Mouse (Mus musculus) CH12.LX (cell line): ENCODE results near the gene Gpr183. TPM values are rescaled to one million over a fixed set of nuclear protein-coding genes. Genes with fewer than 3 reads are reported as not detected.
A peak's percentile ranks its signal among the peaks of the same experiment; 100 is the strongest.

Experiments
- DNase-seq: peaks from one replicate; pipeline ENCODE4 v3.0.0-alpha.2; 2013; ENCODE audit errors: extremely low read depth
- H3K27ac ChIP-seq: 2 replicates; pipeline ENCODE4 v1.5.1; 2012; ENCODE audit warnings: low read depth, mild to moderate bottlenecking, control low read depth, moderate library complexity; ENCODE audit not compliant: insufficient read depth
- H3K27me3 ChIP-seq: replicated peaks from 2 replicates; pipeline ENCODE3; 2012; ENCODE audit warnings: inconsistent platforms
- H3K36me3 ChIP-seq, 2 experiments: replicated peaks in 1 of 2; 2 replicates each; pipeline versions ENCODE3 to v1.6.1; 2012; ENCODE audit warnings: inconsistent platforms in 1 of 2, low read length in 1 of 2, mild to moderate bottlenecking in 1 of 2, mixed read lengths in 1 of 2, moderate library complexity in 1 of 2; ENCODE audit not compliant: control insufficient read depth in 1 of 2, insufficient read depth in 1 of 2
- H3K4me1 ChIP-seq, 2 experiments: 2 replicates each; pipeline ENCODE4 v1.6.1; 2012; ENCODE audit warnings: inconsistent platforms in 1 of 2, moderate library complexity in 1 of 2; ENCODE audit not compliant: insufficient read depth in 2 of 2, control insufficient read depth in 1 of 2
- H3K4me2 ChIP-seq: 2 replicates; pipeline ENCODE4 v1.6.1; 2012; ENCODE audit warnings: low read depth, mild to moderate bottlenecking, control low read depth; ENCODE audit not compliant: poor library complexity, insufficient read depth, severe bottlenecking
- H3K4me3 ChIP-seq, 3 experiments: fragments of 150-350 bp in 1 of 3; sonication (generic) in 1 of 3; replicated peaks in 1 of 3; 2 replicates each; pipeline versions ENCODE3 to v1.5.1; 2011 to 2012; ENCODE audit warnings: low read depth in 2 of 3, low read length in 2 of 3, mild to moderate bottlenecking in 2 of 3, moderate library complexity in 2 of 3, control low read depth in 1 of 3, improper control_type of control experiment in 1 of 3, inconsistent platforms in 1 of 3, mixed read lengths in 1 of 3; ENCODE audit not compliant: poor library complexity in 1 of 3
- H3K79me2 ChIP-seq: replicated peaks from 2 replicates; pipeline ENCODE4 v1.6.1; 2012; ENCODE audit warnings: mild to moderate bottlenecking, moderate library complexity; ENCODE audit not compliant: control insufficient read depth, poor library complexity, insufficient read depth, severe bottlenecking; ENCODE audit errors: extremely low read depth
- H3K9ac ChIP-seq: 2 replicates; pipeline ENCODE4 v1.6.1; 2012; ENCODE audit warnings: low read depth, mild to moderate bottlenecking, control low read depth, moderate library complexity; ENCODE audit not compliant: insufficient read depth
- H3K9me3 ChIP-seq: replicated peaks from 2 replicates; pipeline ENCODE3; 2012; ENCODE audit warnings: low read length, inconsistent platforms, mixed read lengths
- BHLHE40 ChIP-seq: IDR thresholded peaks from 2 replicates; pipeline ENCODE4 v1.6.1; 2011; ENCODE audit warnings: mild to moderate bottlenecking, low read depth, low read length, improper control_type of control experiment
- CHD1 ChIP-seq: IDR thresholded peaks from 2 replicates; pipeline ENCODE4 v1.6.1; 2012; ENCODE audit warnings: low read depth, low read length, improper control_type of control experiment, inconsistent platforms
- CHD2 ChIP-seq: IDR thresholded peaks from 2 replicates; pipeline ENCODE4 v1.6.1; 2011; ENCODE audit warnings: low read length, improper control_type of control experiment
- ELF1 ChIP-seq: IDR thresholded peaks from 2 replicates; pipeline ENCODE4 v1.6.1; 2014; ENCODE audit warnings: low read depth, mild to moderate bottlenecking, inconsistent platforms, low read length, improper control_type of control experiment
- EP300 ChIP-seq: IDR thresholded peaks from 2 replicates; pipeline ENCODE4 v1.6.1; 2011; ENCODE audit warnings: low read length, improper control_type of control experiment
- ETS1 ChIP-seq: conservative IDR thresholded peaks from 2 replicates; pipeline ENCODE4 v1.6.1; 2012; ENCODE audit warnings: low read depth, mild to moderate bottlenecking, inconsistent platforms, low read length, improper control_type of control experiment, moderate library complexity
- IRF4 ChIP-seq: IDR thresholded peaks from 2 replicates; pipeline ENCODE4 v1.6.1; 2014; ENCODE audit warnings: low read depth, mild to moderate bottlenecking, inconsistent platforms, low read length, improper control_type of control experiment
- JUN ChIP-seq: IDR thresholded peaks from 2 replicates; pipeline ENCODE4 v1.6.1; 2011; ENCODE audit warnings: low read depth, mild to moderate bottlenecking, low read length, improper control_type of control experiment, moderate library complexity; ENCODE audit not compliant: insufficient read depth
- JUND ChIP-seq: conservative IDR thresholded peaks from 2 replicates; pipeline ENCODE4 v1.6.1; 2011; ENCODE audit warnings: low read depth, low read length, improper control_type of control experiment
- MEF2A ChIP-seq: IDR thresholded peaks from 2 replicates; pipeline ENCODE4 v1.6.1; 2014; ENCODE audit warnings: low read depth, mild to moderate bottlenecking, inconsistent platforms, low read length, improper control_type of control experiment, borderline replicate concordance
- MXI1 ChIP-seq: IDR thresholded peaks from 2 replicates; pipeline ENCODE4 v1.6.1; 2011; ENCODE audit warnings: mild to moderate bottlenecking, low read depth, low read length, improper control_type of control experiment
- MYC ChIP-seq: IDR thresholded peaks from 2 replicates; pipeline ENCODE4 v1.6.1; 2011; ENCODE audit warnings: low read depth, mild to moderate bottlenecking, improper control_type of control experiment, low read length
- NELFE ChIP-seq: IDR thresholded peaks from 2 replicates; pipeline ENCODE4 v1.6.1; 2011; ENCODE audit warnings: low read depth, low read length, improper control_type of control experiment
- POLR2A ChIP-seq: IDR thresholded peaks from 2 replicates; pipeline ENCODE4 v1.6.1; 2011; ENCODE audit warnings: low read depth, mild to moderate bottlenecking, improper control_type of control experiment, low read length
- POLR2AphosphoS2 ChIP-seq: IDR thresholded peaks from 2 replicates; pipeline ENCODE4 v1.6.1; 2011; ENCODE audit warnings: low read depth, low read length, improper control_type of control experiment
- RAD21 ChIP-seq: IDR thresholded peaks from 2 replicates; pipeline ENCODE4 v1.6.1; 2011; ENCODE audit warnings: low read depth, mild to moderate bottlenecking, low read length, improper control_type of control experiment, moderate library complexity
- TBP ChIP-seq: conservative IDR thresholded peaks from 2 replicates; pipeline ENCODE4 v1.6.1; 2011; ENCODE audit warnings: low read depth, low read length, improper control_type of control experiment
- TCF12 ChIP-seq: IDR thresholded peaks from 2 replicates; pipeline ENCODE4 v1.6.1; 2014; ENCODE audit warnings: low read depth, mild to moderate bottlenecking, inconsistent platforms, low read length, improper control_type of control experiment
- ZMIZ1 ChIP-seq: IDR thresholded peaks from 2 replicates; pipeline ENCODE4 v1.6.1; 2012; ENCODE audit warnings: low read depth, mild to moderate bottlenecking, inconsistent platforms, low read length, improper control_type of control experiment
- ZNF384 ChIP-seq: IDR thresholded peaks from 2 replicates; pipeline ENCODE4 v1.6.1; 2012; ENCODE audit warnings: low read depth, low read length, improper control_type of control experiment, inconsistent platforms
- dilution Hi-C: fragments of 300-500 bp; cut with MboI; formaldehyde crosslinking; loops from 2 replicates; pipeline ENCODE4 v1.14.3; 2020; ENCODE audit warnings: low sequenced_read_pairs; ENCODE audit not compliant: extremely low pct_unique_long_range_greater_than_20kb, extremely low pct_ligation_motif_present
- in situ Hi-C: fragments of 300-500 bp; cut with MboI; formaldehyde crosslinking; loops from 3 replicates; pipeline ENCODE4 v1.14.3; 2019; ENCODE audit warnings: low sequenced_read_pairs, low pct_ligation_motif_present, low pct_unique_long_range_greater_than_20kb, mixed read lengths
- polyA plus RNA-seq: library from polyadenylated mRNA; unstranded; fragments of >175 nt; gene quantifications from 2 replicates; pipeline ENCODE4 v1.2.1, GENCODE M21; 2012; ENCODE audit warnings: low read depth; ENCODE audit not compliant: insufficient read length
- total RNA-seq, 2 experiments: library from RNA; depleted of rRNA; stranded (reverse); fragments of 300-350 nt in 1 of 2; fragments of >200 nt in 1 of 2; gene quantifications; 2 replicates each; pipeline ENCODE4 v1.2.3; 2012 to 2014

Gpr183 gene
- total and polyA plus RNA-seq, 3 experiments: 3.6 to 16.3 (median 8.3) TPM

DNA sequence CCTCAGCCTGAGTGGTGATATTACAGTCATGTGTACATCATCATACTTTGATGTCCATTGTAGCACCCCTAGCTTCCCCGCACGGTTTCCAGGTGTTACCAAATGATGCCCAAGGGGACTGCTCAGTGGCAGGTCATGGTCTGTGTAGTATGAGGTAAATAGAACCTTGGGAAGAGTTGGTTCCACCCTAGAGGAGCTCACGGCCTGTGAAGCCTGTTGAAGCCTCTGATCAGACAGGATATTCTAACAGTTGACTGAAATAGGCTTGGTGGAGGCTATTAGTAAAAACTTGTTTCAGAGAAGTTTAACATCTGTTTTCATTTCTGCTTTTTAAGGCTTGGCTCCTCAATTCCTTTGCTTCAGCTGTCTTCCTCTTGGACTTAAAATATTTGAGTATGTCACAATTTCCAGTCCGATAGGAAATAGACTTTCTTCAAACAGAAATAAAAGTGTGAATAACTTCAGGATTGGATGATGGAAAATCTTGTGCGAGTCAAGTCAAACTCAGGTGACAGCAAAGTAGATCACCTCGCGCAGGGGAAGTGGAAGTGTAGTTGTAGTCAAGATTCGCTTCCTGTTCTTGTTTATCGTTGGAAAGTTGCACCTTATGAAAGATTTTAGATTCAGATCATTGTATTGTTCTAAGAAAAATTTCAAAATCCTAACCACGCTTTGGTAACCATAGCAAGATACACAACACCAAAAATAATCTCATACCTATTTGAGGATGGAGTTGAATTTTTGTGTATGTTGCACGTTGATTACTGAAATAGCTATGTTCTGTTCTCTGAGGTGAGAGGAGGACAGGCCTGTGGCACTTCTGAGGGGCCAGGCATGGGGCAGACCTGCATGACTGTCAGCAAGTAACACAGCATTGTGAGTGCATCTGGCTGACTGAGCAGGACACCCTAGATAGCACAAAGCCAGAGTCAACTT, 26.5 kb downstream of the Gpr183 start:
- no peaks in the 10 kb centered on the region for H3K79me2 ChIP-seq
- H3K9ac ChIP-seq: peak overlapping the region; percentile 69
- H3K27ac ChIP-seq: peak overlapping the region; percentile 99
- peak overlapping the region; percentile 69 for H3K4me2 ChIP-seq
- H3K36me3 ChIP-seq: peaks cover 6 to 29% of the 10 kb centered on the region in 2 experiments
- no peaks in the 10 kb centered on the region for H3K27me3 ChIP-seq
- in situ Hi-C loops: no loop called here
- H3K4me3 ChIP-seq: peak overlapping the region in 1 of 3 experiments; percentile 21
- H3K9me3 ChIP-seq: peaks cover 16% of the 10 kb centered on the region
- dilution Hi-C loops: no loop called here
- peak; percentile 86 for DNase-seq
- H3K4me1 ChIP-seq: peaks cover 18 to 51% of the 10 kb centered on the region in 2 experiments
- peak; percentile 16; the same call in 1 of the 2 replicates for TF ChIP-seq TBP
- 0 out of 2 replicates have a peak, but pooled peaks have one; percentile 4 for TF ChIP-seq ZMIZ1
- peak; percentile 55; the same call in 1 of the 2 replicates for TF ChIP-seq CHD2
- TF ChIP-seq POLR2AphosphoS2: no peak
- peak; percentile 90 for TF ChIP-seq TCF12
- TF ChIP-seq MEF2A: peak; percentile 96
- no peak for TF ChIP-seq NELFE
- TF ChIP-seq JUN: peak; percentile 99
- peak; percentile 93 for TF ChIP-seq BHLHE40
- 0 out of 2 replicates have a peak, but pooled peaks have one; percentile 33 for TF ChIP-seq POLR2A
- TF ChIP-seq ETS1: peak; percentile 98
- TF ChIP-seq EP300: peak; percentile 97
- peak; percentile 92 for TF ChIP-seq IRF4
- 0 out of 2 replicates have a peak, but pooled peaks have one; percentile 34 for TF ChIP-seq MYC
- peak; percentile 37; the same call in 1 of the 2 replicates for TF ChIP-seq ELF1
- no peak for TF ChIP-seq RAD21
- TF ChIP-seq JUND: peak; percentile 91; the same call in 1 of the 2 replicates
- no peak for TF ChIP-seq ZNF384
- TF ChIP-seq CHD1: 0 out of 2 replicates have a peak, but pooled peaks have one; percentile 46
- TF ChIP-seq MXI1: no peak; the same call in 1 of the 2 replicates
